Mouse (Mus musculus): ENCODE data around the gene Iqschfp.
"Not testable (repeated sequence)": the region's sequence is repeated elsewhere in the genome, so short reads cannot be mapped to it uniquely, and the experiment has no call there.

The Iqschfp gene

GRCm38 (mm10) chr3:68071395-68072386, 179.7 kb downstream of the Iqschfp start:
- no peak for DNase-seq (ENCODE audit: low read depth)

GRCm38 (mm10) chr3:68077406-68077805, 185.4 kb downstream of the Iqschfp start:
- DNase-seq (ENCODE audit: low read depth) = no peak

GRCm38 (mm10) chr3:68085024-68085423, 193.0 kb downstream of the Iqschfp start:
- DNase-seq (ENCODE audit: low read depth) = no peak

GRCm38 (mm10) chr3:68092108-68092507, 200.1 kb downstream of the Iqschfp start:
- no peak for DNase-seq (ENCODE audit: low read depth)

- no peak for DNase-seq (ENCODE audit: low read depth)
These were observed 204.8 kb downstream of the Iqschfp start for GRCm38 (mm10) chr3:68096724-68097431.

GRCm38 (mm10) chr3:68099561-68099960, 207.5 kb downstream of the Iqschfp start:
- not testable (repeated sequence) for DNase-seq (ENCODE audit: low read depth)

- DNase-seq (ENCODE audit: low read depth) = no peak
These were observed 209.3 kb downstream of the Iqschfp start for GRCm38 (mm10) chr3:68101343-68101742.

GRCm38 (mm10) chr3:68105081-68105685, 213.2 kb downstream of the Iqschfp start:
- DNase-seq (ENCODE audit: low read depth) = no peak

- no peak for DNase-seq (ENCODE audit: low read depth)
These were observed 229.3 kb downstream of the Iqschfp start for GRCm38 (mm10) chr3:68121338-68121737.

GRCm38 (mm10) chr3:68126284-68126856, 234.3 kb downstream of the Iqschfp start:
- DNase-seq (ENCODE audit: low read depth) = no peak

GRCm38 (mm10) chr3:68130386-68130785, 238.4 kb downstream of the Iqschfp start:
- no peak for DNase-seq (ENCODE audit: low read depth)

GRCm38 (mm10) chr3:68138833-68139627, 247.0 kb downstream of the Iqschfp start:
- DNase-seq (ENCODE audit: low read depth) = no peak

GRCm38 (mm10) chr3:68150688-68151087, 258.7 kb downstream of the Iqschfp start:
- no peak for DNase-seq (ENCODE audit: low read depth)

- DNase-seq (ENCODE audit: low read depth) = no peak
These were observed 268.1 kb downstream of the Iqschfp start for GRCm38 (mm10) chr3:68160175-68160574.

GRCm38 (mm10) chr3:68160760-68161159, 268.7 kb downstream of the Iqschfp start:
- DNase-seq (ENCODE audit: low read depth) = no peak

GRCm38 (mm10) chr3:68178248-68178647, 286.2 kb downstream of the Iqschfp start:
- no peak for DNase-seq (ENCODE audit: low read depth)

- no peak for DNase-seq (ENCODE audit: low read depth)
These were observed 295.4 kb downstream of the Iqschfp start for GRCm38 (mm10) chr3:68187471-68187870.

- no peak for DNase-seq (ENCODE audit: low read depth)
These were observed 297.1 kb downstream of the Iqschfp start for GRCm38 (mm10) chr3:68189100-68189499.

GRCm38 (mm10) chr3:68196933-68197332, 304.9 kb downstream of the Iqschfp start:
- DNase-seq (ENCODE audit: low read depth) = no peak

- DNase-seq (ENCODE audit: low read depth) = no peak
These were observed 309.2 kb downstream of the Iqschfp start for GRCm38 (mm10) chr3:68201214-68201613.

GRCm38 (mm10) chr3:68202162-68202902, 310.3 kb downstream of the Iqschfp start:
- no peak for DNase-seq (ENCODE audit: low read depth)
